Mouse (Mus musculus): Measurements from ENCODE around the gene Dynlt1f.
A peak's percentile ranks its signal among the peaks of the same experiment; 100 is the strongest.
"Not testable (repeated sequence)": the region's sequence is repeated elsewhere in the genome, so short reads cannot be mapped to it uniquely, and the experiment has no call there.

Dynlt1f gene

GRCm38 (mm10) chr17:6655567-6656281, at the start of gene Dynlt1f:
Dynlt1f (minus strand) TSS chr17:6655900.
- DNase-seq (ENCODE audit: inconsistent age in 2 of 2, low spot score in 1 of 2) = peak; percentile 85 to 94

- not testable (repeated sequence) for DNase-seq (ENCODE audit: inconsistent age in 2 of 2, low spot score in 1 of 2)
Measured at GRCm38 (mm10) chr17:6703381-6704270, 47.9 kb upstream of the Dynlt1f start.

- DNase-seq (ENCODE audit: inconsistent age in 2 of 2, low spot score in 1 of 2) = peak in 1 of 2 experiments; percentile 40
Measured at GRCm38 (mm10) chr17:6702625-6703221, 47.0 kb upstream of the Dynlt1f start.

- DNase-seq (ENCODE audit: inconsistent age in 2 of 2, low spot score in 1 of 2) = not testable (repeated sequence)
Measured at GRCm38 (mm10) chr17:6700077-6700476, 44.4 kb upstream of the Dynlt1f start.

- not testable (repeated sequence) for DNase-seq (ENCODE audit: inconsistent age in 2 of 2, low spot score in 1 of 2)
Measured at GRCm38 (mm10) chr17:6699502-6699901, 43.8 kb upstream of the Dynlt1f start.

GRCm38 (mm10) chr17:6697224-6697775, 41.6 kb upstream of the Dynlt1f start:
- DNase-seq (ENCODE audit: inconsistent age in 2 of 2, low spot score in 1 of 2) = peak; percentile 58 to 89

- DNase-seq (ENCODE audit: inconsistent age in 2 of 2, low spot score in 1 of 2) = not testable (repeated sequence)
Measured at GRCm38 (mm10) chr17:6696521-6696920, 40.8 kb upstream of the Dynlt1f start.

- DNase-seq (ENCODE audit: inconsistent age in 2 of 2, low spot score in 1 of 2) = peak in 1 of 2 experiments; percentile 33
Measured at GRCm38 (mm10) chr17:6695712-6696111, 40.0 kb upstream of the Dynlt1f start.

- peak; percentile 80 to 96 for DNase-seq (ENCODE audit: inconsistent age in 2 of 2, low spot score in 1 of 2)
Measured at GRCm38 (mm10) chr17:6691596-6691995, 35.9 kb upstream of the Dynlt1f start.

- not testable (repeated sequence) for DNase-seq (ENCODE audit: inconsistent age in 2 of 2, low spot score in 1 of 2)
Measured at GRCm38 (mm10) chr17:6689344-6689743, 33.6 kb upstream of the Dynlt1f start.

- not testable (repeated sequence) for DNase-seq (ENCODE audit: inconsistent age in 2 of 2, low spot score in 1 of 2)
Measured at GRCm38 (mm10) chr17:6686299-6686971, 30.7 kb upstream of the Dynlt1f start.

- DNase-seq (ENCODE audit: inconsistent age in 2 of 2, low spot score in 1 of 2) = peak in 1 of 2 experiments; percentile 36
Measured at GRCm38 (mm10) chr17:6685288-6685818, 29.7 kb upstream of the Dynlt1f start.

GRCm38 (mm10) chr17:6684464-6685287, 29.0 kb upstream of the Dynlt1f start:
- not testable (repeated sequence) for DNase-seq (ENCODE audit: inconsistent age in 2 of 2, low spot score in 1 of 2)

GRCm38 (mm10) chr17:6683702-6684101, 28.0 kb upstream of the Dynlt1f start:
- DNase-seq (ENCODE audit: inconsistent age in 2 of 2, low spot score in 1 of 2) = not testable (repeated sequence)

GRCm38 (mm10) chr17:6681721-6682120, 26.0 kb upstream of the Dynlt1f start:
- DNase-seq (ENCODE audit: inconsistent age in 2 of 2, low spot score in 1 of 2) = not testable (repeated sequence)

GRCm38 (mm10) chr17:6678063-6678462, 22.4 kb upstream of the Dynlt1f start:
- not testable (repeated sequence) for DNase-seq (ENCODE audit: inconsistent age in 2 of 2, low spot score in 1 of 2)

GRCm38 (mm10) chr17:6674297-6674696, 18.6 kb upstream of the Dynlt1f start:
- not testable (repeated sequence) for DNase-seq (ENCODE audit: inconsistent age in 2 of 2, low spot score in 1 of 2)

GRCm38 (mm10) chr17:6668522-6668921, 12.8 kb upstream of the Dynlt1f start:
- DNase-seq (ENCODE audit: inconsistent age in 2 of 2, low spot score in 1 of 2) = not testable (repeated sequence)

- not testable (repeated sequence) for DNase-seq (ENCODE audit: inconsistent age in 2 of 2, low spot score in 1 of 2)
Measured at GRCm38 (mm10) chr17:6665389-6665788, 9.7 kb upstream of the Dynlt1f start.

Data from adrenal gland, adult (tissue).